Mouse (Mus musculus) liver, embryonic 14.5 days (tissue): ENCODE results near the gene Tomm40.

Source experiments
- CTCF ChIP-seq: IDR thresholded peaks from 2 replicates; pipeline ENCODE4 v1.5.1; 2016; ENCODE audit warnings: antibody characterized with exemption, low read depth, control low read depth
- EP300 ChIP-seq: IDR thresholded peaks from 2 replicates; pipeline ENCODE4 v1.6.1; 2016; ENCODE audit warnings: antibody characterized with exemption, low read depth

GRCm38 (mm10) chr7:19738771-19739170 is 23.5 kb upstream of the Tomm40 start:
- TF ChIP-seq EP300 (no peak), CTCF (peak; percentile 53)
